Mouse (Mus musculus) cerebral cortex, adult 2 months (tissue): ENCODE measurements around the gene H2-Ab1.

ENCODE experiments used
- WGBS: fragments of 180-500 bp; shearing (Covaris S2); methylation state at CpG from one replicate; pipeline ENCODE4 v1.1.7; 2018; 5-methylcytosine and 5-hydroxymethylcytosine counted together

Gene H2-Ab1

GRCm38 (mm10) chr17:34309683-34310385, 52.3 kb downstream of the H2-Ab1 start:
- WGBS: 21% methylated on average over 38 of the region's 38 CpGs

- WGBS: 83% methylated on average over 3 of the region's 3 CpGs
Observed at GRCm38 (mm10) chr17:34310526-34310925, 53.0 kb downstream of the H2-Ab1 start.

GRCm38 (mm10) chr17:34312185-34312584, 54.7 kb downstream of the H2-Ab1 start:
- 77% methylated on average over 1 of the region's 1 CpGs for WGBS

GRCm38 (mm10) chr17:34313393-34313792, 55.9 kb downstream of the H2-Ab1 start:
- 36% methylated on average over 3 of the region's 3 CpGs for WGBS

- 80% methylated on average over 9 of the region's 9 CpGs for WGBS
Observed at GRCm38 (mm10) chr17:34314286-34314685, 56.8 kb downstream of the H2-Ab1 start.

- 90% methylated on average over 1 of the region's 1 CpGs for whole genome bisulfite sequencing
Observed at GRCm38 (mm10) chr17:34315512-34315911, 58.0 kb downstream of the H2-Ab1 start.

GRCm38 (mm10) chr17:34316697-34317096, 59.2 kb downstream of the H2-Ab1 start:
- 89% methylated on average over 2 of the region's 2 CpGs for WGBS

- 64% methylated on average over 2 of the region's 2 CpGs for WGBS
Observed at GRCm38 (mm10) chr17:34317275-34317674, 59.8 kb downstream of the H2-Ab1 start.
